Mouse (Mus musculus) retina, postnatal 1 day (tissue): ENCODE measurements around the gene Gabpb1.

Experiments used
- DNase-seq: peaks from one replicate; pipeline ENCODE4 v3.0.0-alpha.2; 2012

Gene Gabpb1

GRCm38 (mm10) chr2:126676122-126676515 lies at the start of gene Gabpb1:
Gabpb1 (minus strand) TSS chr2:126676337.
- DNase-seq: no peak

- DNase-seq: no peak
These were observed 36.8 kb upstream of the Gabpb1 start for GRCm38 (mm10) chr2:126712950-126713349.

GRCm38 (mm10) chr2:126712526-126712925 lies 36.4 kb upstream of the Gabpb1 start:
- no peak for DNase-seq

GRCm38 (mm10) chr2:126708361-126708760 lies 32.2 kb upstream of the Gabpb1 start:
- no peak for DNase-seq

GRCm38 (mm10) chr2:126707438-126707779 lies 31.3 kb upstream of the Gabpb1 start:
- no peak for DNase-seq

GRCm38 (mm10) chr2:126706759-126707437 lies 30.8 kb upstream of the Gabpb1 start, which contains the start of gene Usp8:
Usp8 (plus strand) TSS chr2:126707328.
- DNase-seq: peak; percentile 99

- no peak for DNase-seq
These were observed 19.1 kb upstream of the Gabpb1 start for GRCm38 (mm10) chr2:126695285-126695684.

GRCm38 (mm10) chr2:126691290-126691689 lies 15.2 kb upstream of the Gabpb1 start:
- DNase-seq: no peak

GRCm38 (mm10) chr2:126682937-126683336 lies 6.8 kb upstream of the Gabpb1 start:
- DNase-seq: no peak

GRCm38 (mm10) chr2:126682333-126682732 lies 6.2 kb upstream of the Gabpb1 start:
- no peak for DNase-seq

- DNase-seq: no peak
These were observed 1.2 kb upstream of the Gabpb1 start for GRCm38 (mm10) chr2:126677366-126677765.

GRCm38 (mm10) chr2:126675169-126676121 lies 692 bp downstream of the Gabpb1 start:
- DNase-seq: peak; percentile 96

- DNase-seq: peak; percentile 62
These were observed 1.5 kb downstream of the Gabpb1 start for GRCm38 (mm10) chr2:126674441-126675168.

- DNase-seq: no peak
These were observed 2.6 kb downstream of the Gabpb1 start for GRCm38 (mm10) chr2:126673317-126674242.

GRCm38 (mm10) chr2:126668621-126669252 lies 7.4 kb downstream of the Gabpb1 start:
- no peak for DNase-seq

GRCm38 (mm10) chr2:126665984-126666383 lies 10.2 kb downstream of the Gabpb1 start:
- DNase-seq: no peak

GRCm38 (mm10) chr2:126663481-126663880 lies 12.7 kb downstream of the Gabpb1 start:
- DNase-seq: peak; percentile 55

GRCm38 (mm10) chr2:126652929-126653328 lies 23.2 kb downstream of the Gabpb1 start:
- DNase-seq: no peak

GRCm38 (mm10) chr2:126647762-126648161 lies 28.4 kb downstream of the Gabpb1 start:
- DNase-seq: no peak

- DNase-seq: no peak
These were observed 29.7 kb downstream of the Gabpb1 start for GRCm38 (mm10) chr2:126646461-126646860.

GRCm38 (mm10) chr2:126644768-126645167 lies 31.4 kb downstream of the Gabpb1 start:
- no peak for DNase-seq

- DNase-seq: no peak
These were observed 35.8 kb downstream of the Gabpb1 start for GRCm38 (mm10) chr2:126640298-126640697.
